Mouse (Mus musculus) right cerebral cortex, postnatal 14 days (tissue): ENCODE data around the gene Marc1.

ENCODE experiments used
- DNase-seq: peaks from one replicate; pipeline ENCODE4 v3.0.0; 2022

Marc1 gene

GRCm38 (mm10) chr1:184810780-184811575 is at the start of gene Marc1:
Gene Marc1, minus strand, starts transcription at chr1:184811313.
- no peak for DNase-seq

- DNase-seq = no peak
Measured at GRCm38 (mm10) chr1:184860276-184860675, 49.2 kb upstream of the Marc1 start.

GRCm38 (mm10) chr1:184858253-184858652 is 47.1 kb upstream of the Marc1 start:
- no peak for DNase-seq

DNA sequence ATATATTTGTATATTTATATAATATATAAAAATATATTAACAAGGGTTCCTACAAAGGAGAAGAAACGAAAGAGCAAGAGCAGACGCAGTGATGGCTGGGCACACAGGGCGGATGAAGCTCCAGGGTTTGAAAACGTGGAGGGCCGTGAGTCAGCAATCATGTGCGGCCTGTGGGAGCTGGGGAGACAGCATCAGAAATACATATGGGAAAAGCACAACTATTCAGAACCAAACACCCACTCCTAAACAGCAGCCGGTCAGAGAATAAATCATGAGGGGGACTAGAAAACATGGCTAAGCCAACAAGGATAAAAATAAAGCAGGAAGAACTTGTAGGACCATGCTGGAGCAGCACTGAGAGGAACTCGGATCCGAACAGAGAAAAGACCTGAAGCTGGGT is 46.1 kb upstream of the Marc1 start:
- DNase-seq = no peak

DNA sequence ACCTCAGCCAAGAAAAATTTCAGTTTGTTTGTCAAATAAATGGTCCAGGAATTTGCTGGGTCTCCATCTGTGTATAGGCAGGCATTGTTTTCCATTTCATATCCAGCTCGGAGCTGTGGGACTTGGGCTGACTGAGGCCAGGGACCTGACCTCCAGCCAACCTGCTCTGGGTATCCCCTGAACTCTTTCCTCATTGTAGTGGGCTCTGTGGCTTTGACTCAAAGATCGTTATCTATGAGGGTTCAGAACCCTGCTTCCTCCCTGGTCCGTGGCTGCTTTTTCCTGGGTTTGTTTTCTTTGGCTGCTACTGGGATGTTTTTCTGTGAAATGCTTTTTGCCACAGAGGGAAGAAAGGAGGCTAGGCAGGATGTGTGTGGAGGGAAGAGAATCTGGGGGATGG is 42.8 kb upstream of the Marc1 start:
- no peak for DNase-seq

GRCm38 (mm10) chr1:184853339-184853738 is 42.2 kb upstream of the Marc1 start:
- peak; percentile 55 for DNase-seq

DNA sequence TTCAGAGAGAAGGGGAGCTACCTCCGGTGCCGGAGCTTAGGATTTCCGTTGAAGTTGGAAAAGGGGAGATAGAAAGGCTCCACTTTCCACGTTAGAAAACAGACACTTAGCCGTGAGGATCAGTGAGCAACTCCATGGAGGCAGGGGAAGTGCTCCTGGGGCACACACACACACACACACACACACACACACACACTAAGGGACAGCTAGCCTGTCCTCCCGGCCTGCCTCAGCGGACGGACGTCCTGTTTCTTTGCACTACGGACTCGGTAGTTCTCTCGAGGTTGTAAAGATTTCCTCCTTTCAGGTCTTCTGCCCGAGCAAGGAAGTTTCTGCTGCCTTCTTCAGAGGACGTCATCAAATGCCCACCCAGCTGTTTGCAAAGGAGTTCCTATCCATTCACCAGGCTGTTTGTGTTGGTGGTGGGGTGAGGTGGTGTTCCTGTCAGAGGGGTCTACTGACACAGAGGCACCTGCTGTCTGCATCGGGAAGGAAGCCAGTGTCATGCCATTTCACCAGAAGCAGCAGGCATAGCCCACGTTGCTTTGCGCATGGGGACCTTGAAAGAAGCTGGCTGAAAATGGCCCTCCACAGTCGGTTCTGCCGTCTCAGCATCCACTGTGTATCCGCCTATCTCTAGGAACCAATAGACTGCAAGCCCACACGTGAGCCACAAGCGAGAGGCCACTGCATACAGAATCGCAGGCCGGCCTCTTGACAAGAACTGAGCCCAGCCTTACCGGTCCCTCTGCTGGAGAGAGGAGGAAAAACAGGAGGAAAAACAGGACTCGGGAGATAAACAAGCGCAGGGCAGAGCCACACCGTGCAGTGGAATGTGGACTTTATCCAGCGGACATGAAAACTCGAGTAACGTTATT is 40.9 kb upstream of the Marc1 start:
- DNase-seq = peak; percentile 67

- DNase-seq = no peak
Measured at GRCm38 (mm10) chr1:184851166-184851565, 40.1 kb upstream of the Marc1 start.

- no peak for DNase-seq
Measured at GRCm38 (mm10) chr1:184846973-184847372, 35.9 kb upstream of the Marc1 start.

GRCm38 (mm10) chr1:184846092-184846750 is 35.1 kb upstream of the Marc1 start, which contains the start of gene Marc2:
Gene Marc2, minus strand, starts transcription at chr1:184846451.
- DNase-seq = no peak

- DNase-seq = peak; percentile 81
Measured at GRCm38 (mm10) chr1:184845111-184846071, 34.3 kb upstream of the Marc1 start.

- DNase-seq = no peak
Measured at GRCm38 (mm10) chr1:184844326-184845066, 33.4 kb upstream of the Marc1 start.

GRCm38 (mm10) chr1:184837649-184838048 is 26.5 kb upstream of the Marc1 start:
- no peak for DNase-seq

DNA sequence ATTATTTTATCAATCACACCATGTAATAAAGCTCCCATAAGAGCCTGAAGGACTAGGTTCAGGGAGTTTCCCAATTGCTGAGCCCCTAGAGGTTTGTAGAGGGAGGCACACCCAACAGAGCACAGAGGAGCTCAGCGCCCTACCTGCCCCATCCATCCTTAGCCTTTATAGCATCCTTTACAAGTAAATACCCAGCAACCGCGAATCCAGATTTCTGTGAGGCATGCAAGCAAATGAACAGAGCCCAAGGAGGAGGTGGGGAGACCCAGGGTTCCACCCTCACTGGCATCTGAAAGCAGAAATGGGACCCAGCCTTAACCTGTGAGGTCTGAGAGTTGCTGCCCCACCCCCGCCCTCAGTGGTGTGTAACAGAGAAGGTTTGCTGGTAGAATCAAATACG is 25.2 kb upstream of the Marc1 start:
- no peak for DNase-seq

DNA sequence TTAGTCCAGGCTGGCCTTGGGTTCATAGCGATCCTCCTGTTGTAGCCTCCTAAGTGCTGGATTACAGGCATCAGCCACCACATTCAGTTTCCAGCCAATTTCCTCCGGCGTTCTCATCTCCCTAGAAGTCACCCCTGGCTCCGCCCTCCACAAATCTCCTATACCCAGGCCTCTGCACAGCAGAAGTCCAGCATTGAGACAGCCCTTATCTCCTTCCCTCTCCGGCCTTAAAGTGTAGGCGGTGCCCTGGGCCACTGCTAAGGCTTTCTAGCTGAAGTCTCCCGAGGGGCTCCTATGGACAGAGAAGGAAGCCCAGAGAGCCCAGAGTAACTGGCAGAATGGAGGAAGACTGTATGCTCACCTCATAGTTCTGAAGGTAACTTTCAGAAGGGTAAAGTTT is 22.4 kb upstream of the Marc1 start:
- no peak for DNase-seq

GRCm38 (mm10) chr1:184832211-184832610 is 21.1 kb upstream of the Marc1 start:
- DNase-seq = no peak

DNA sequence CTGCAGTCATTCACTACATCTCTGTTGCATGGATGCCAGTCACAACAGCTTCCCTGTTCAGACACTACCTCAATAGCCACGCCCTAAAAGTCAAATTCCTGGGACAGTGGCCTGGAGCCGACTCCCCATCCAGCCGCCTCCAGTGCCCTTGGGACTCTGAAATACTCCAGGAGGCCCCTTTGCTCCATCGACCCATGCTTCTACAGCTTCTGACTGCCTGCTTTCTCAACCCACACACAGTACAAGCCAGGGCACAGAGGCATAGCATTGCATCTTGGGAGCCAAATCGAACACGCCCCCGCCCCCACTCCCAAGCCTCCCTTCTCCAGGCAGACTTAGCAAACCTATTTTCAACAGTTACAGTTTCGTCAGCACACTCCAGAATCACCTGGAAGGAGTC is 18.8 kb upstream of the Marc1 start:
- no peak for DNase-seq

DNA sequence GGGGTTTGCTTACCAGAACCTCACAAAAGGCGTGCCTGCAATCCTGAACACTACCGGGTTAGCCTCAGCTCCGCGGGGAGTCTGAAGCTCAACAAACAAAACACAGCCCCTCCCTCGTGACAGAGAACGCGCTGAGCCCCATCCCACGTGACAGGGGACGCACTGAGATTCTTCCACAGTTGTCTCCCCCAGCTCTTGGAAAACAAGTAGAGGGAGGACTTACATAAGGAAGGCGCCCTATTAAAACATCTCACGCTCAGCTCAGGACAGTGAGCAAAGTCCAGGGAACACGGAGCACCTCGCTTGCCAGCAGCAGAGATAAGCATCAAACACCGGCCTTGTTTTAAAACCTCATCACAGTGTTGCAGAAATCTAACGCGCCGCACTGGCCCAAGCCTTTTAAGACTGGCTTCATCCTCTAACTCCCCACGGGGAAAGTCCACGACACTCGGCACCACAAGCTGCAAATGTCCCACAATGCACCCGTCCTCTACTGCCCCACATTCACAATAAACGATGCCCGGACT is 16.1 kb upstream of the Marc1 start:
- peak; percentile 30 for DNase-seq

DNA sequence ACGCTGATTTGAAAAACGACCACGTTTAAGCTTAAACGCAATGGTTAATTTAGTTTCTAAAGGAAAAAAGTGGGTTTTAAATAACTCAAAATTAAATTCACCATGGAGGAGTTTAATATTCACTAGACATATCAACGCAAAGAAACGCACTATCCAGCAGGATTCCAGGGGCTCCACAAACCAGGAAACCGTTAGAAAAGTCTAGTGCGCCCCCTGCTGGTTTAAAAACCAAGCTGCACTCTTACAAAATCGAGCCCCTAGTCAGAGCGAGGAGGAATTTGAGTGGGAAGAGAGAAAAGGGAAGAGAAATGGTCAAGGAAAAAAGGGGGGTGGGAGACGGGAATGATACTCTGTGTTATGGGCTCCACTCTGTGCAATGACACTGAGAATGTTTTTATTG is 14.0 kb upstream of the Marc1 start:
- peak; percentile 45 for DNase-seq

- peak; percentile 93 for DNase-seq
Measured at GRCm38 (mm10) chr1:184824439-184824851, 13.3 kb upstream of the Marc1 start.

DNA sequence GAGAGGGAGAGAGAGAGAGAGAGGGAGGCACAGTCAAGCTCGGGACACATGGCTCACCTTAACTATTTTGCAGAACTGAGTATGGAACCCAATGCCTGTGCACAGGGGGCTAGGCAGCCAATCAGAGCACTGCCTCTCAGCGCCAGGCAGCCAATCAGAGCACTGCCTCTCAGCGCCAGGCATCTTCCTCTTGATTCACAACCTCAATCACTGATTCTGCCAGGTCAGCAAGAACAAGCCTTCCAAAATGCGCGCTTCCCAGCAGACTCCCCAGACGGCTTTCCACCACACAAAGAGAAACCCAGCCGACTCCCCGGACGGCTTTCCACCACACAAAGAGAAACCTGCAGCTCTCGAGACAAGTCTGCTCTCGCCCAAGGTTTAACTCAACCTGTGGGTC is 11.6 kb upstream of the Marc1 start:
- DNase-seq = peak; percentile 53
